Mouse (Mus musculus): ENCODE measurements around the gene Brms1. TPM values are rescaled to one million over a fixed set of nuclear protein-coding genes. Genes with fewer than 3 reads are reported as not detected.
A peak's percentile ranks its signal among the peaks of the same experiment; 100 is the strongest.

The Brms1 gene
- total RNA-seq, 2 experiments from 2014 or later = 14.7 to 15.1 TPM

DNA sequence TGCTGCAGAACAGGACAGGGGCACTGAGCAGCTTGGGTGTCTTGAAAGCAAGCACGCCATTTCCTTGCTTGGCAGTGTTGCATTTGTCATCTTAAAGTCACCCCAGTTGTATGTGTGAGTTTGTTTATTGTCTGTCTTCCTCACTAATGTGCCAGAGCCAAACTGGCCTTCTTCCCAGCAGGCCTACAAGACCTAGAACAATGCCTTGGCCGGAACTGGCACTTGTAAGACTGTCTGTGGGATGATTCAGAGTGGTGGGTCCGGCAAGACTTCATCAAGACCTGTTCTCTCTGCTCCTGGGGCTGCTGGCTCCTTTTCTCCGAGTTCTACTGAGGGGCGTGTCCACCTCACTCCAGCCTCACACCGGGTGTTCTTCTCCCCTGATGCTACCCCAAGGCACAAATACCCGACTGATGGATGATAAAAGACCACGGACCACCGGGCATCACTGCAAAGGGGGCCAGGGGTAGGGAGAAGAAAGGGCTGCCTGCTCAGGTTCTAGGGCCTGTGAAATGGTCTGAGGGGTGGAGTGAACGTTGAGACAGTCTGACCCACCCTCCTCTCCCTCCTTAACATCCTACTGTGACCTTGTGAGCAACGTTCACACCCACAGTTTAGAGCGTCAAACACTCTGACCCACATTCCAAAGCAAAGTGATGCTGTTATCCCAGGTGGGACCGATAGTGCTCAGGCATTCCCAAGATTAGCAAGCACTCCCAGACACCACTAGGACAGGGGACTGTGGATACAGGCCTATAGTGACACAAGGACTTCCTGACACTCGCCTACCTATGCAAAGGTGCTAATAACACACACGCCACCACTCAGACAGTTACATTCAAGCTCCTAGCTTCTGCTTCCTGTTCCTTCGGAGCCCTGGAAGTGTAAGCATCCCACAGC lies 17.0 kb downstream of the Brms1 start:
- H3K27ac ChIP-seq = peak overlapping the region; percentile 82
- intact Hi-C loops (cut with DNase I) = no loop called here
- DNase-seq = no peak
- no peak overlapping the region for H3K4me3 ChIP-seq
- no peak for TF ChIP-seq CTCF (IDR thresholded peaks at IDR 0.05)

- TF ChIP-seq CTCF (IDR thresholded peaks at IDR 0.05) = no peak
- intact Hi-C loops (cut with DNase I) = no loop called here
- DNase-seq = peak; percentile 70
- Histone ChIP-seq H3K4me3 (peak overlapping the region; percentile 19), H3K27ac (peak overlapping the region; percentile 82)
These were observed 17.9 kb downstream of the Brms1 start for GRCm38 (mm10) chr19:5058801-5059771.

DNA sequence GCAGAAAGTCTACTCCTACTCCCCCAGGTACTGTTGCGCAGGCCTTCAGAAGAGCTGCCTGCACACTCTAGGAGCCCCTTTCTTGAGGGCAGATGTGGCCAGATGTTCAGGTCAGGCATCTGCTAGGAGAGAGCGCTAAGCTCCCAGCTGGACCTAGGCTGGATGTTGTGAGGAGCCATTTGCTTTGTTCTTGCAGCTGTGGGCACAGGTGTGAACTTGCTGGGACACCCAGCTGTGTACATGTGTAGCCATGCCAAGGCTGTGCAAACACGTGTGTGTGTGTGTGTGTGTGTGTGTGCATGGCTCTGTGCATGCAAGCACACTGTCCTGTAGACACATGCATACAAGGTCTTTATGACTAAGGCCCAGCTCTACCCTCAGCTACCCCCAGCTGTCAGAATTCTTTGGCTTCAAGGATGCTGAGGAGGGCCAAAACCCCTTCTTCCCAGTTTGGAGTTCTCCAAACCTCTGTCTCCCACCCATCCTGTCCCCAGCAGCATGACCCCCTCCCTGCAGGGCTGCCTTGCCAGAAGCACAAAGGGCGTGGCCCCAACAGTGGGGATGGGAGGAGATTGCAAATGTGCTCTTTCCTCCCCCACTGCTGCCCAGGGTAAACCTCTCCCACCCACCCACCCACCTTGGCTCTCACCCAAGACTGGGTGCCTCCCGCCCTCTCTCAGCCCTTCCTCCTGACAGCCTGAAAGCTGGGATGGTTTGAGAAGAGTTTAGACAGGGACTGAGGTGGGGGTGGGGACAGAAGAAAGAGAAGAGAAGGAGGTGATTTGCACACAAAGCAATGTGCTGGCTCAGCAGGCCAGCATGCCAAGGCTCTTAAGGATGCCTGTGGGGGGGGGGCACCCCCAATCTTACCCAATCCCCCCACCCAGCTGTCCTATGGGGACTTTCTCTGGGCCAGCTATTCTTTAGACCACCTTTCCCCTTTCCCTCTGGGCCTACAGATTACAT lies 19.5 kb downstream of the Brms1 start:
- Histone ChIP-seq H3K27ac (peak overlapping the region; percentile 82), H3K4me3 (no peak overlapping the region)
- intact Hi-C loops (cut with DNase I) = no loop called here
- peak; percentile 69 for DNase-seq
- no peak for TF ChIP-seq CTCF (IDR thresholded peaks at IDR 0.05)

GRCm38 (mm10) chr19:5062041-5062440 lies 20.9 kb downstream of the Brms1 start:
- Histone ChIP-seq H3K27ac (peak overlapping the region; percentile 72), H3K4me3 (peak overlapping the region; percentile 11; the same call in 1 of the 2 replicates)
- no peak for DNase-seq
- intact Hi-C loops (cut with DNase I) = no loop called here
- TF ChIP-seq CTCF (IDR thresholded peaks at IDR 0.05) = no peak

DNA sequence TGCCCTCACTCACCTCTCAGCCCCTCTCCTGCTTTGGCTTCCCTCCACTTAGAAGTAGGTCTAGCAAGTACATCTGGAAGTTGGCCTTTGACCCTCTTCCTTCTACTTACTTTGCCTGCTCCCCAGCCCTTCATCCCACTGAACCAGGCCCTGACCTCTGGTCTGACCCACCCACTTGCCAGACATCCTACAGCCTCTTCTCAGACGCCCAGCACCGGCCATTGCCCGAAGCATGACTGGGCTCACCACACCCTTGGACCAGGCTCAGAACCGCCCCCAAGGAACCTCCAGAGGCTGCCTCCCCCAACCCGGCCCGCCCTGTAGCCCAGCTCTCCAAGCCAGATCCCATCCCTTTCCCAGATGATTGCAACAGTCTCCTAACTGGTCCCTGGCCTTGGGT lies 21.3 kb downstream of the Brms1 start:
- peak overlapping the region; percentile 72 for H3K27ac ChIP-seq

DNA sequence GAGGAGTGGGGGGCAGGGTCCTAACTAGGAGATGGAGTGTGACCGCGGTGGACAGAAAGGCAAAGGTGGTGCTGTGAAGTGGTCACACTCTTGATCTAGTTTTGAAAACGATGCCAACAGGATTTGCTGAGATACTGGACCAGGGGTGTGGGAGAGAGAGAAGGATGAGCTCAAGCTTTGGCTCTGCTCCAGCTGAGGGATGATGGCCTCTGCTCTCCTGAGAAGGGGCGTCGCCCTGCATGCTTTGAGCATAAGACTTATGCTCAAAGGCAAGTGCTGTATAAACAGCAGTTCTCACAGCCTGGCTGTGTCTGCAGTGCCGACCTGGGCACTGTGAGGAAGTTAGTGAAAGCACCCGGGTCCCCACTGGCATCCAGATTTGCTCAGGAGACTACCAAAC lies 23.9 kb downstream of the Brms1 start:
- peak; percentile 77 for DNase-seq
- TF ChIP-seq CTCF (IDR thresholded peaks at IDR 0.05) = no peak
- intact Hi-C loops (cut with DNase I) = no loop called here
- H3K27ac ChIP-seq = peak overlapping the region; percentile 81
- H3K4me3 ChIP-seq = no peak overlapping the region

More for the DNA sequence above, 21.3 kb downstream of the Brms1 start:
- TF ChIP-seq CTCF (IDR thresholded peaks at IDR 0.05) = no peak
- peak; percentile 85 for DNase-seq
- intact Hi-C loops (cut with DNase I) = no loop called here
- peak overlapping the region; percentile 11; the same call in 1 of the 2 replicates for H3K4me3 ChIP-seq

DNA sequence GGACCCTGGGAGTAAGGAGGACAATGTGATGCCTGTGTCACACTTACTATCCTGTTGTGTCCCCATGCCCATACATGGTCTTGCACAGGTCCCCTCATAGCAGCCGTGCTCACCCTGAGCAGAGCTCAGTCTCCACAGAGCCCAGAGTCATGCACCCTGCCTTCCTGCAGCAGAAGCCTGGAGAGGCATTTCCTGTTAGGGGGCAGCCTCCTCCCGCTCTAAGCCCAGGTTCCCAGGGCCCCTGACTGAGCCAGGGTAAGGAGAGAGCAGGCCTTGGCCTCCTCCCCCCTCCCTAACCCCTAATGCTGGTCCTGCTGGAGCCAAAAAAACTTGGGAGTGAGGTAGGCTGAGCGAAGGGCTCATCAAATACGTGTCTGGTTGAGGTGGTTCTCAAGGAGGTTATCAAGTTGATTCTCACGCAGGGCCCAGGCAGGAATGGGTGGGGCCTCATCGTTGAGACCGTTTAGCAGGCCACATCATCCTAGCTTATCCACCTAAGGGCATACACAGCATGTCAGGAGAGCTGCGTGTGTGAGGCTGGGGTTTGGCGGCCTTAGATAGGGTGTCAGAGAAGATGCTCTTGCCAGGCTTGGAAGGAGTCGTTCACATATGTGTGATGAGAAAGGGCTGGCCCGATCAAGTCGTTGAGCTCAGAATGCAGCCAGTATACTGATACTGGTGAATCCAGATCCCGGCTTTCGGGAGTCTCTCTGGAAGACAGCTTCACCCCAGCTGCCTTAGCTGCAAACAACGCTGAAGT lies 26.1 kb downstream of the Brms1 start:
- peak overlapping the region; percentile 76 for H3K4me3 ChIP-seq
- no peak for DNase-seq
- intact Hi-C loops (cut with DNase I) = no loop called here

GRCm38 (mm10) chr19:5067867-5068569 lies 26.9 kb downstream of the Brms1 start, which contains the start of gene Cd248:
Cd248 (plus strand) TSS chr19:5068078.
- Histone ChIP-seq H3K4me3 (peak within 1 kb of the TSS; percentile 76), H3K27ac (peak within 1 kb of the TSS; percentile 81)
- intact Hi-C loops (cut with DNase I) = no loop called here
- peak; percentile 92 for DNase-seq
- no peak for TF ChIP-seq CTCF (IDR thresholded peaks at IDR 0.05)

More for the DNA sequence above, 26.1 kb downstream of the Brms1 start:
- H3K27ac ChIP-seq = peak overlapping the region; percentile 81
- TF ChIP-seq CTCF (IDR thresholded peaks at IDR 0.05) = no peak

DNA sequence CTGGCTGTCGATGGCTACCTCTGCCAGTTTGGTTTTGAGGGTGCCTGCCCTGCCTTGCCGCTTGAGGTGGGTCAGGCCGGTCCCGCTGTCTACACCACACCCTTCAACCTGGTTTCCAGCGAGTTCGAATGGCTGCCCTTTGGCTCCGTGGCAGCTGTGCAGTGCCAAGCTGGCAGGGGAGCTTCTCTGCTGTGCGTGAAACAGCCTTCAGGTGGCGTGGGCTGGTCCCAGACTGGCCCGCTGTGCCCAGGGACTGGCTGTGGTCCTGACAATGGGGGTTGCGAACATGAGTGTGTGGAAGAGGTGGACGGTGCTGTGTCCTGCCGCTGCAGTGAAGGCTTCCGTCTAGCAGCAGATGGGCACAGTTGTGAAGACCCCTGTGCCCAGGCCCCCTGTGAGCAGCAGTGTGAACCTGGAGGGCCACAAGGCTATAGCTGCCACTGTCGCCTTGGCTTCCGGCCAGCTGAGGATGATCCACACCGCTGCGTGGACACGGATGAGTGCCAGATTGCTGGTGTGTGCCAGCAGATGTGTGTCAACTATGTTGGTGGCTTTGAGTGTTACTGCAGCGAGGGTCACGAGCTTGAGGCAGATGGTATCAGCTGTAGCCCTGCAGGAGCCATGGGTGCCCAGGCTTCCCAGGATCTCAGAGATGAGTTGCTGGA lies 27.5 kb downstream of the Brms1 start:
- intact Hi-C loops (cut with DNase I) = no loop called here
- TF ChIP-seq CTCF (IDR thresholded peaks at IDR 0.05) = no peak
- DNase-seq = no peak
- peak overlapping the region; percentile 81 for H3K27ac ChIP-seq
- H3K4me3 ChIP-seq = peak overlapping the region; percentile 76

DNA sequence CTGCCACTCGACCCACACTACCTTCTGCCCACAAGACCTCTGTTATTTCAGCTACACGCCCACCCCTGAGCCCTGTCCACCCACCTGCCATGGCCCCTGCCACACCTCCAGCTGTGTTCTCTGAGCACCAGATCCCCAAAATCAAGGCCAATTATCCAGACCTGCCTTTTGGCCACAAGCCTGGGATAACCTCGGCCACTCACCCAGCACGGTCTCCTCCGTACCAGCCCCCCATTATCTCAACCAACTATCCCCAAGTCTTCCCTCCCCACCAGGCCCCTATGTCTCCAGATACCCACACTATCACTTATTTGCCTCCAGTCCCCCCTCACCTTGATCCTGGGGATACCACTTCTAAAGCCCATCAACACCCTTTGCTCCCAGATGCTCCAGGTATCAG lies 28.3 kb downstream of the Brms1 start:
- no peak for TF ChIP-seq CTCF (IDR thresholded peaks at IDR 0.05)
- Histone ChIP-seq H3K27ac (peak overlapping the region; percentile 81; the same call in 1 of the 2 replicates), H3K4me3 (peak overlapping the region; percentile 76)
- intact Hi-C loops (cut with DNase I) = no loop called here
- DNase-seq = no peak

Data from gastrocnemius, adult 2 months (tissue).